Mouse (Mus musculus): Measurements from ENCODE around the gene Zfp697. TPM values are rescaled to one million over a fixed set of nuclear protein-coding genes. Genes with fewer than 3 reads are reported as not detected.

Zfp697 gene
- polyA plus RNA-seq, 1 experiment from 2014 or later, result 28.9 TPM

DNA sequence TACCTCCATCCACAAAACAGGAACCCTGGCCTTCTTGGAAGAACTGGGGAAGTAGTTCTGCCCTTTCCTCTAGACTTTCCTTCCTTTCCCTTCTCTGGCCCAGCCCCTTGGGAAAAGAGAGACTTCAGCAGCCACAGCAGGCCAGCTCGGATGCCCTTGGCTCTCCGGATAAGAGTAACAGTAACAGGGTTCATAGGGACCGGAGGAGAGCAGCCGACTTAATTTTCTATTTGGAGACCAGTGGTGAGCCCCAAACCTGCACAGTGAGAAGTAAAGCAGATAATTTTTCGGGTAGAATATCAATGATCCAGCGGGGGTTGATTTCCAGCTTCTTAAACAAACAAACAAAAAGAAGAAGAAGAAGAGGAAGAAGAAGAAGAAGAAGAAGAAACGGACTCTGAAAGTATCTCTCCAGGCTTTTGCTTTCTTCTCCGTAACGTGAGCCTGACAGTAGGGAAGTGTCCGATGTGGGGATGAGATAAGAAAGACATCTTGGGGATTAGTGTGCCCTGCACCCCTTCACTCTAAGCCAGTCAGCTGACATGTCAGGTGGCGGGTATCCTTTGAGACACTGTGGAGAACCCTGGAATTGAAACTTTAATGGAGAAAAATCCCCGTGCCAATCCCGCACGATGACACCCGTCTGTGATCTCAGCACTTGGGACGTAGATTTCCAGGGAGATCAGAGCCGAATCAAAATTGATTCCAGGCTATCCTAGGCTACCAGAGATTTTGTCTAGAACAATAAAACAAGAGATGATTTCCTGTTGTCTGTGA lies 41.3 kb upstream of the Zfp697 start:
- no peak for ATAC-seq (ENCODE audit: low read depth)
- Histone ChIP-seq H3K27ac (ENCODE audit: low read depth, low read length) (no peak overlapping the region), H3K9ac (replicated peaks; ENCODE audit: low read depth, low read length) (no peak overlapping the region), H3K4me3 (ENCODE audit: low read depth, low read length) (no peak overlapping the region), H3K4me1 (ENCODE audit: control insufficient read depth, insufficient read depth, low read length) (0 out of 2 replicates have a peak, but pooled peaks cover 8% of the 10 kb centered on the region), H3K9me3 (ENCODE audit: control insufficient read depth, low read length) (no peaks in the 10 kb centered on the region), H3K4me2 (ENCODE audit: low read depth, low read length) (no peak overlapping the region), H3K36me3 (ENCODE audit: control insufficient read depth, insufficient read depth, low read length) (no peaks in the 10 kb centered on the region), H3K27me3 (ENCODE audit: control insufficient read depth, insufficient read depth, low read length) (no peaks in the 10 kb centered on the region)
- 91% methylated on average over 17 of the region's 17 CpGs for WGBS

- H3K4me3 ChIP-seq (ENCODE audit: low read depth, low read length), result no peak overlapping the region
- 88% methylated on average over 3 of the region's 3 CpGs for WGBS
- no peaks in the 10 kb centered on the region for H3K27me3 ChIP-seq (ENCODE audit: control insufficient read depth, insufficient read depth, low read length)
- no peak overlapping the region for H3K27ac ChIP-seq (ENCODE audit: low read depth, low read length)
- H3K9me3 ChIP-seq (ENCODE audit: control insufficient read depth, low read length), result no peaks in the 10 kb centered on the region
- no peak overlapping the region for H3K4me2 ChIP-seq (ENCODE audit: low read depth, low read length)
- H3K36me3 ChIP-seq (ENCODE audit: control insufficient read depth, insufficient read depth, low read length), result no peaks in the 10 kb centered on the region
- no peak overlapping the region for H3K9ac ChIP-seq (replicated peaks; ENCODE audit: low read depth, low read length)
- no peak for ATAC-seq (ENCODE audit: low read depth)
- 0 out of 2 replicates have a peak, but pooled peaks cover 5% of the 10 kb centered on the region for H3K4me1 ChIP-seq (ENCODE audit: control insufficient read depth, insufficient read depth, low read length)
These were observed 39.0 kb upstream of the Zfp697 start for GRCm38 (mm10) chr3:98343235-98343634.

DNA sequence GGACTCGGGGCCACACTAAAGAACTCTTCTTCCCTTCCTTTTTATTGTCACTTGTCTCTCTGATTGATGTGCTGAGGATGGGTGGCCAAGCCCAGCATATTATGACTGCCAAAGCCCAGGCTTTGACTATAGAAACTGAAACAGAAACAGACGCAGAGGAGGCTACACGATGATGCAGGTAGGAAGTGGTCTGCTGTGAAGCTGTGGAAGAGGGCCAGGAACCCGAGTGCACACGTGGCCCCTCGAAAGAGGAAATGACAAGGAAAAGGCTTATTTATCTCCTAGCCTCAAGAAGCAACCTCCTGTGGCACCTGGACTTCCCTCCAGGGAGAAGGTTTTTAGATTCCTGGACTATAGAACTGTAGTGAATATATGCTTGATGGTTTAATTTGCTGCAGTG lies 34.2 kb upstream of the Zfp697 start:
- no peak for ATAC-seq (ENCODE audit: low read depth)
- H3K27me3 ChIP-seq (ENCODE audit: control insufficient read depth, insufficient read depth, low read length), result no peaks in the 10 kb centered on the region
- H3K36me3 ChIP-seq (ENCODE audit: control insufficient read depth, insufficient read depth, low read length), result no peaks in the 10 kb centered on the region
- H3K9me3 ChIP-seq (ENCODE audit: control insufficient read depth, low read length), result no peaks in the 10 kb centered on the region
- no peak overlapping the region for H3K9ac ChIP-seq (replicated peaks; ENCODE audit: low read depth, low read length)
- H3K4me1 ChIP-seq (ENCODE audit: control insufficient read depth, insufficient read depth, low read length), result no peaks in the 10 kb centered on the region
- H3K4me2 ChIP-seq (ENCODE audit: low read depth, low read length), result no peak overlapping the region
- no peak overlapping the region for H3K27ac ChIP-seq (ENCODE audit: low read depth, low read length)
- WGBS, result 79% methylated on average over 6 of the region's 6 CpGs
- H3K4me3 ChIP-seq (ENCODE audit: low read depth, low read length), result no peak overlapping the region

DNA sequence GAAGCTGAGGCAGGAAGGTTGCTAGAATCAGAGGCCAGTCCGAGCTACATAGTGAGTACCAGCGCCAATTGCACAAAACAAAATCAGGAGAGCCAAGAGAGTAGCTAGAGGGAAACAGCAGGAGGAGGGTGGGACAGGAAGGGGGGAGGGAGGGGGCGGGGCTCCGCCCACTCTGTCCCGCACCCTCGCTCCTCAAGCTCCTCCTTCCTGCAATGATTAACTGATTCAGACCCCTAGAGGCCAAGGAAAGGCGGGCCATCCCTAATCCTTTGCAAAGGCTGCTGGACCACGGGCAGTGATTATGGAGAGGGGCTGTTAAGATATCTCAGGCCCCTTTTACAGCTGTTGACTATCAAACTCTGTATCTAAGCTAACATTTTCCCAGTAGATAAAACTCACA lies 33.6 kb upstream of the Zfp697 start:
- 0 out of 2 replicates have a peak, but pooled peaks have one; percentile 14 for ATAC-seq (ENCODE audit: low read depth)
- Histone ChIP-seq H3K4me3 (ENCODE audit: low read depth, low read length) (no peak overlapping the region), H3K9me3 (ENCODE audit: control insufficient read depth, low read length) (no peaks in the 10 kb centered on the region), H3K4me1 (ENCODE audit: control insufficient read depth, insufficient read depth, low read length) (no peaks in the 10 kb centered on the region), H3K9ac (replicated peaks; ENCODE audit: low read depth, low read length) (no peak overlapping the region), H3K27me3 (ENCODE audit: control insufficient read depth, insufficient read depth, low read length) (no peaks in the 10 kb centered on the region), H3K36me3 (ENCODE audit: control insufficient read depth, insufficient read depth, low read length) (no peaks in the 10 kb centered on the region), H3K4me2 (ENCODE audit: low read depth, low read length) (no peak overlapping the region), H3K27ac (ENCODE audit: low read depth, low read length) (no peak overlapping the region)
- WGBS, result 32% methylated on average over 8 of the region's 8 CpGs

GRCm38 (mm10) chr3:98353892-98354291 lies 28.4 kb upstream of the Zfp697 start:
- no peaks in the 10 kb centered on the region for H3K36me3 ChIP-seq (ENCODE audit: control insufficient read depth, insufficient read depth, low read length)
- H3K27ac ChIP-seq (ENCODE audit: low read depth, low read length), result no peak overlapping the region
- H3K9ac ChIP-seq (replicated peaks; ENCODE audit: low read depth, low read length), result no peak overlapping the region
- ATAC-seq (ENCODE audit: low read depth), result no peak
- no peak overlapping the region for H3K4me3 ChIP-seq (ENCODE audit: low read depth, low read length)
- no peaks in the 10 kb centered on the region for H3K4me1 ChIP-seq (ENCODE audit: control insufficient read depth, insufficient read depth, low read length)
- 34% methylated on average over 7 of the region's 7 CpGs for whole genome bisulfite sequencing
- no peak overlapping the region for H3K4me2 ChIP-seq (ENCODE audit: low read depth, low read length)
- no peaks in the 10 kb centered on the region for H3K9me3 ChIP-seq (ENCODE audit: control insufficient read depth, low read length)
- H3K27me3 ChIP-seq (ENCODE audit: control insufficient read depth, insufficient read depth, low read length), result no peaks in the 10 kb centered on the region

DNA sequence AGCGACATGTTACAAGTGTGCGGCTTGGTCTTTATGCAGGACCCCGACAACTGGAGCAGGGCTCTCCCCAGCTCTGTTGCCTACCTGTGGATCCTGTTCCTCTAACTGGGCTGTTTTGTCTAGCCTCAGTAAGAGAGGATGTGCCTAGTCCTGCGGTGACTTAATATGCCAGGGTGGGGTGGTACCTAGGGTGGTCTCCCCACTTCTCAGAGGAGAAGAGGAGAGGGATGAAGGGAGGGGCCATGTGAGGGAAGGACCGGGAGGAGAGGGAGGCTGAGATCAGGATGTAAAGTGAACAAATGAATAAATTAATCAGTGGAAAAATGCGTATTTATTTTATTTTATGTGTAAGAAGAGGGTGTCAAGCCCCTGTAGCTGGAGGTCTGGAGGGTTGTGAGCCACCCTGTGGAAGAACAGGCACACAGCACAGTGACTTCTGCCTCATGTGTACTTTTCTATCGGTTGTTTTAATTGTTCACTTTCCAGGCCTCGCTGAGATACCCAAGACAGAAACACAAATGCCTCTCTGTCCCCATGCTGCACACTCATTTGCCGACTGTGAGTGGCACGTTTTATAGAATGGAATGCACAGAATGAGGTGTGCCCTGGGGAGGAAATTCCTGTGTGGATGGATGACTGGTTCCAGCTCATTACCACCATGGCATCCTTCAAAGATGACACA lies 26.8 kb upstream of the Zfp697 start:
- peak; percentile 78 for ATAC-seq (ENCODE audit: low read depth)
- 59% methylated on average over 10 of the region's 10 CpGs for WGBS
- 0 out of 2 replicates have a peak overlapping the region, but pooled peaks have one; percentile 28 for H3K27ac ChIP-seq (ENCODE audit: low read depth, low read length)

GRCm38 (mm10) chr3:98356026-98356365 lies 26.3 kb upstream of the Zfp697 start:
- Histone ChIP-seq H3K4me3 (ENCODE audit: low read depth, low read length) (no peak overlapping the region), H3K36me3 (ENCODE audit: control insufficient read depth, insufficient read depth, low read length) (no peaks in the 10 kb centered on the region), H3K27me3 (ENCODE audit: control insufficient read depth, insufficient read depth, low read length) (no peaks in the 10 kb centered on the region), H3K9me3 (ENCODE audit: control insufficient read depth, low read length) (no peaks in the 10 kb centered on the region), H3K9ac (replicated peaks; ENCODE audit: low read depth, low read length) (no peak overlapping the region), H3K4me1 (ENCODE audit: control insufficient read depth, insufficient read depth, low read length) (no peaks in the 10 kb centered on the region), H3K27ac (ENCODE audit: low read depth, low read length) (0 out of 2 replicates have a peak overlapping the region, but pooled peaks have one; percentile 28), H3K4me2 (ENCODE audit: low read depth, low read length) (no peak overlapping the region)
- WGBS, result 53% methylated on average over 6 of the region's 6 CpGs
- 0 out of 2 replicates have a peak, but pooled peaks have one; percentile 44 for ATAC-seq (ENCODE audit: low read depth)

More for the DNA sequence above, 26.8 kb upstream of the Zfp697 start:
- Histone ChIP-seq H3K4me3 (ENCODE audit: low read depth, low read length) (no peak overlapping the region), H3K4me1 (ENCODE audit: control insufficient read depth, insufficient read depth, low read length) (no peaks in the 10 kb centered on the region), H3K9ac (replicated peaks; ENCODE audit: low read depth, low read length) (no peak overlapping the region), H3K27me3 (ENCODE audit: control insufficient read depth, insufficient read depth, low read length) (no peaks in the 10 kb centered on the region), H3K4me2 (ENCODE audit: low read depth, low read length) (no peak overlapping the region), H3K9me3 (ENCODE audit: control insufficient read depth, low read length) (no peaks in the 10 kb centered on the region), H3K36me3 (ENCODE audit: control insufficient read depth, insufficient read depth, low read length) (no peaks in the 10 kb centered on the region)

DNA sequence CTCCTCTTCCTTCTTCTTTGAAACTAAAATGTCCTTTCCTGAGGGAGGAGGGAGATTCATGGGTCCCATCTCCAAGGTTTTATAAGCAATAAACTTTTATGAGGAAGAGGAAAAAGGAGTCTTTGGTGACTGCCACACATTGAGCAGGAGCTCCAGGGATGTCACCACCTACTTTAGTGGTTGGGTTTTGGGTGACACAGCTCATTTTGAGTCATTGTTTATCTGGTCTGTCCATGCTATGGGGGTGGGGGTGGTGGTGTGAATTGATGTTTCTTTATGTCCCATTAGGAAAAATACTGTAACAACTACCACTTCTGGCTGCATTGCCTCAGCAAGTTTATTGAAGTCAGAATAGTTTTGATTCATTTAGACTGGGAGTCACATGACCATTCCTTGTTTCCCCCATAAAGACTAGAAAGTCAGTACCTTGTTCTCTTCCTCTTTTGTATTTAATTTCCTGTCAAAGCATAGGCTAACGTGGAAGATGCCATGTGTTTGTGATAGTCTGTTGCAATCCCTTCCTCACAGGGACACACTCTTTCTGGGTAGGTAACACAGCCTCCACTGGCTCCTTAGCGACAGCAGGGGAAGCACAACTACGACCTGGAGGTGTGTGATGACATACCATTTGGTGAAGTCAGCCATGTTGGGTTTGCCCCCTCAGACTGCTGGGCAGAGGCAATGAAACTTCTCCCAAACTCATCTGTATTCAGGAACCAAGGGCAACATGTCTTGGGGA lies 25.5 kb upstream of the Zfp697 start:
- H3K4me1 ChIP-seq (ENCODE audit: control insufficient read depth, insufficient read depth, low read length), result no peaks in the 10 kb centered on the region
- H3K9me3 ChIP-seq (ENCODE audit: control insufficient read depth, low read length), result no peaks in the 10 kb centered on the region
- no peak overlapping the region for H3K27ac ChIP-seq (ENCODE audit: low read depth, low read length)
- no peaks in the 10 kb centered on the region for H3K36me3 ChIP-seq (ENCODE audit: control insufficient read depth, insufficient read depth, low read length)
- 83% methylated on average over 3 of the region's 3 CpGs for WGBS
- H3K9ac ChIP-seq (replicated peaks; ENCODE audit: low read depth, low read length), result no peak overlapping the region
- H3K4me3 ChIP-seq (ENCODE audit: low read depth, low read length), result no peak overlapping the region
- ATAC-seq (ENCODE audit: low read depth), result no peak
- H3K27me3 ChIP-seq (ENCODE audit: control insufficient read depth, insufficient read depth, low read length), result no peaks in the 10 kb centered on the region
- H3K4me2 ChIP-seq (ENCODE audit: low read depth, low read length), result no peak overlapping the region

All from neural tube, embryonic 14.5 days (tissue).